Mouse (Mus musculus) myocyte (in vitro differentiated cells): ENCODE data around the gene Grik4. TPM values are rescaled to one million over a fixed set of nuclear protein-coding genes. Genes with fewer than 3 reads are reported as not detected.

ENCODE experiments used
- H3K27me3 ChIP-seq: one replicate; pipeline ENCODE4 v1.6.1; 2011; ENCODE audit not compliant: control insufficient read depth, insufficient read depth, insufficient read length
- H3K36me3 ChIP-seq: one replicate; pipeline ENCODE4 v1.6.1; 2011; ENCODE audit not compliant: control insufficient read depth, insufficient read depth
- H3K4me2 ChIP-seq: one replicate; pipeline ENCODE4 v1.6.1; 2011; ENCODE audit warnings: low read depth, control low read depth
- H3K4me3 ChIP-seq: one replicate; pipeline ENCODE4 v1.5.1; 2011; ENCODE audit warnings: mild to moderate bottlenecking, control low read depth, moderate library complexity
- H3K79me2 ChIP-seq: one replicate; pipeline ENCODE4 v1.6.1; 2011; ENCODE audit not compliant: control insufficient read depth, insufficient read depth
- H3ac ChIP-seq: one replicate; pipeline ENCODE4 v1.6.1; 2011; ENCODE audit not compliant: control insufficient read depth, insufficient read length
- CEBPB ChIP-seq: IDR thresholded peaks from 2 replicates; pipeline ENCODE4 v1.6.1; 2011; ENCODE audit warnings: mild to moderate bottlenecking, moderate library complexity; ENCODE audit not compliant: poor library complexity, insufficient read depth, severe bottlenecking
- E2F4 ChIP-seq: IDR thresholded peaks from one replicate; pipeline ENCODE4 v1.6.1; 2011; ENCODE audit warnings: mild to moderate bottlenecking, control low read depth, moderate library complexity; ENCODE audit not compliant: insufficient read depth
- MAX ChIP-seq: IDR thresholded peaks from one replicate; pipeline ENCODE4 v1.6.1; 2011; ENCODE audit warnings: low read depth, mild to moderate bottlenecking, control low read depth
- MYOD1 ChIP-seq, 3 experiments: IDR thresholded peaks; one replicate each; pipeline ENCODE4 v1.6.1; 2011; ENCODE audit warnings: control low read depth in 2 of 3, low read depth in 2 of 3, mild to moderate bottlenecking in 2 of 3, moderate library complexity in 1 of 3; ENCODE audit not compliant: insufficient read length in 2 of 3, control insufficient read depth in 1 of 3
- MYOG ChIP-seq, 3 experiments: IDR thresholded peaks; one replicate each; pipeline ENCODE4 v1.6.1; 2011; ENCODE audit warnings: control low read depth in 2 of 3, low read depth in 2 of 3, mild to moderate bottlenecking in 2 of 3; ENCODE audit not compliant: insufficient read length in 2 of 3, control insufficient read depth in 1 of 3, insufficient read depth in 1 of 3
- POLR2A ChIP-seq: IDR thresholded peaks from one replicate; pipeline ENCODE4 v1.6.1; 2011; ENCODE audit warnings: low read depth, mild to moderate bottlenecking, control low read depth, moderate library complexity; ENCODE audit not compliant: insufficient read length
- POLR2AphosphoS2 ChIP-seq: IDR thresholded peaks from one replicate; pipeline ENCODE4 v1.6.1; 2011; ENCODE audit warnings: low read depth, control low read depth; ENCODE audit not compliant: insufficient read length
- REST ChIP-seq: IDR thresholded peaks from one replicate; pipeline ENCODE4 v1.6.1; 2011; ENCODE audit warnings: mild to moderate bottlenecking, control low read depth, moderate library complexity; ENCODE audit not compliant: insufficient read depth, insufficient read length
- SRF ChIP-seq: IDR thresholded peaks from one replicate; pipeline ENCODE4 v1.6.1; 2011; ENCODE audit warnings: low read depth; ENCODE audit not compliant: control insufficient read depth, insufficient read length
- TCF12 ChIP-seq: IDR thresholded peaks from one replicate; pipeline ENCODE4 v1.6.1; 2011; ENCODE audit warnings: mild to moderate bottlenecking, control low read depth; ENCODE audit not compliant: poor library complexity, insufficient read depth, severe bottlenecking
- TCF3 ChIP-seq: IDR thresholded peaks from one replicate; pipeline ENCODE4 v1.6.1; 2011; ENCODE audit warnings: low read depth, control low read depth; ENCODE audit not compliant: insufficient read length
- USF1 ChIP-seq: IDR thresholded peaks from one replicate; pipeline ENCODE4 v1.6.1; 2011; ENCODE audit warnings: low read depth, mild to moderate bottlenecking, control low read depth, moderate library complexity
- polyA plus RNA-seq: library from polyadenylated mRNA; unstranded; fragments of >200 nt; fragmentation: generic; extraction: Trizol; gene quantifications from one replicate; pipeline ENCODE4 v1.2.1, GENCODE M21; 2012; ENCODE audit warnings: missing spikeins

The Grik4 gene
- polyA plus RNA-seq, 1 experiment: not detected

DNA sequence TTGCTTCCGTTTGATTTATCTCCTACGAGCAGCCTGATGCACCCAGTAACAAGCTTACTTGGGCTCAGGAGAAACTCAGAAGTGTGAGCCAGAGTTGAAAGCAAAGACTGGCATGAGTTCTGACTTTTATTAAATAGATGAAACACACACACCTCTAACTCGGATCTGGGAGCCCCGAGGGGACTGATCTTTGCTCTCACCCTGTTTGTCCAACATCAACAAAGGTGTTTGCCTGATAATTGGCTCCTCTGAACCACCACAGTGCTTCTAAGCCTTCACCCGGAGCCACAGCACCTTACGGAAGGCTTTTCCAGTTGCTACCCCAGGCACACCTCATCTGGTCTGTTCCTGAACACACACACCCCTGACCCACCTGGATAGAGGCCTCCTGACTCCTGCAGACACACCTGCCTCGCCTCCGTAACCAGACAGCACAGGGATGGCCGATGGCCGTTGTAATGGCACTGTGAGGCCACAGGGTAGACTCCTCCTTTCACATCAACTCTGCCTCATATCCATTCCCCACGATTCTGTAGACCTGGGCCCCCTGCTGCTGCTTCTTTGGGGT lies 302.7 kb downstream of the Grik4 start:
- no peak for TF ChIP-seq CEBPB
- no peak for TF ChIP-seq USF1
- no peak for TF ChIP-seq E2F4
- no peak for TF ChIP-seq POLR2AphosphoS2
- no peak for TF ChIP-seq MYOD1 (IDR thresholded peaks at IDR 0.05; ENCODE audit: control insufficient read depth in 1 of 3, insufficient read length in 2 of 3, low read depth in 2 of 3)
- no peak for TF ChIP-seq MAX
- TF ChIP-seq POLR2A: no peak
- TF ChIP-seq MYOG (IDR thresholded peaks at IDR 0.05; ENCODE audit: control insufficient read depth in 1 of 3, insufficient read depth in 1 of 3, insufficient read length in 2 of 3, low read depth in 2 of 3): no peak
- no peak for TF ChIP-seq TCF12
- no peak for TF ChIP-seq REST
- TF ChIP-seq SRF: no peak
- H3ac ChIP-seq: no peak overlapping the region
- H3K36me3 ChIP-seq: no peaks in the 10 kb centered on the region
- H3K27me3 ChIP-seq: peaks cover 40% of the 10 kb centered on the region
- H3K4me3 ChIP-seq: no peak overlapping the region
- H3K4me2 ChIP-seq: no peak overlapping the region
- no peaks in the 10 kb centered on the region for H3K79me2 ChIP-seq

- TF ChIP-seq SRF: no peak
- TF ChIP-seq TCF12: no peak
- TF ChIP-seq USF1: no peak
- TF ChIP-seq POLR2AphosphoS2: no peak
- TF ChIP-seq MYOD1 (IDR thresholded peaks at IDR 0.05; ENCODE audit: control insufficient read depth in 1 of 3, insufficient read length in 2 of 3, low read depth in 2 of 3): no peak
- TF ChIP-seq E2F4: no peak
- no peak for TF ChIP-seq POLR2A
- TF ChIP-seq CEBPB: no peak
- no peak for TF ChIP-seq MYOG (IDR thresholded peaks at IDR 0.05; ENCODE audit: control insufficient read depth in 1 of 3, insufficient read depth in 1 of 3, insufficient read length in 2 of 3, low read depth in 2 of 3)
- no peak for TF ChIP-seq TCF3
- TF ChIP-seq MAX: no peak
- TF ChIP-seq REST: no peak
Observed at GRCm38 (mm10) chr9:42636446-42636845, 307.8 kb downstream of the Grik4 start.

GRCm38 (mm10) chr9:42631479-42631878 lies 312.8 kb downstream of the Grik4 start:
- Histone ChIP-seq H3ac (no peak overlapping the region), H3K4me3 (no peak overlapping the region), H3K36me3 (no peaks in the 10 kb centered on the region), H3K27me3 (peaks cover 20% of the 10 kb centered on the region), H3K4me2 (no peak overlapping the region), H3K79me2 (no peaks in the 10 kb centered on the region)
- TF ChIP-seq MYOG (IDR thresholded peaks at IDR 0.05; ENCODE audit: control insufficient read depth in 1 of 3, insufficient read depth in 1 of 3, insufficient read length in 2 of 3, low read depth in 2 of 3) (no peak), USF1 (no peak), TCF3 (no peak), POLR2A (no peak), REST (no peak), TCF12 (no peak)

More at GRCm38 (mm10) chr9:42636446-42636845, 307.8 kb downstream of the Grik4 start:
- Histone ChIP-seq H3K79me2 (no peaks in the 10 kb centered on the region), H3K4me3 (no peak overlapping the region), H3K36me3 (no peaks in the 10 kb centered on the region), H3ac (no peak overlapping the region), H3K27me3 (peaks cover 38% of the 10 kb centered on the region), H3K4me2 (no peak overlapping the region)

DNA sequence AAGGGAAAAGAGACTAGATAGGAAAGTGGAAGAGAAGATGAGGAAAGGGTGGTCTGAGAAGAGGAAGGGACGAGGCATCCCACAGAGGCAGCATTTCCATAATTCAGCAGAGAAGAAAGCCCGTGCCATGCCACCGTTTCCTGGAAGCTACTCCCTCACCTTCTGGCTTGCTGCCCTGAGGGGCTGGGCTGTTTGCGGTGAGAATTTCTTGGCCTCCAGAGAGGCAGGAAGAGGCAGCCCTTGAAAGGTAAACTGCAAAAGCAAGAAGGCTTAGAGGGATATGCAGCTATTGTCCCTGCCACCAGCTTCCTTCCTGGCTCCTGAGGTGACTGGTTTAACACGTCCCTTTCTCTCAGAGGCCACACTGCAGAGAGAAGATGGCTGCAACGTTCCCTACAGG lies 316.7 kb downstream of the Grik4 start:
- H3K4me3 ChIP-seq: no peak overlapping the region
- TF ChIP-seq REST (no peak), TCF12 (no peak), MAX (no peak), E2F4 (no peak)
- H3K27me3 ChIP-seq: peaks cover 16% of the 10 kb centered on the region
- H3K36me3 ChIP-seq: no peaks in the 10 kb centered on the region
- H3ac ChIP-seq: no peak overlapping the region
- no peaks in the 10 kb centered on the region for H3K79me2 ChIP-seq
- no peak overlapping the region for H3K4me2 ChIP-seq

DNA sequence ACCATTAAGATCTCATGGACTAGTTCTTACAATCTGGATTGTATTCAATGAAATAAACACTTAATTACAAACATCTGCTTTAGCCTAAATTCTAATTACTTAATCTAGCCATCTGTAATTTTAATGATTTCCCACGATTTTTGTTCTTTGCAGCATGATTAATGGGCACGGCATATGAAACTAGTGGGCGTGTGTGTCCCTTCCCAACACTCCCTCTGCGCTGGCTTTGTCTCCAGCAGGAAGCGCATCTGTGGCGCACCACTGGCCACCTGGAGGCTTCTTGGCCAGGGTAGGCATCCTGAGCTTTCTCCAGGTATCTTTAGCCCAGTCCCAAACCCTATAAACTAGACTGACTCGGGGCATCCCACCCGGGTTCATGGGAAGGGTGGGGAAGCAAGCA lies 317.1 kb downstream of the Grik4 start:
- Histone ChIP-seq H3K79me2 (no peaks in the 10 kb centered on the region), H3K4me2 (no peak overlapping the region), H3K27me3 (peaks cover 16% of the 10 kb centered on the region), H3K4me3 (no peak overlapping the region), H3ac (no peak overlapping the region), H3K36me3 (no peaks in the 10 kb centered on the region)
- TF ChIP-seq MAX (no peak), USF1 (no peak), E2F4 (no peak), POLR2A (no peak), MYOD1 (IDR thresholded peaks at IDR 0.05; ENCODE audit: control insufficient read depth in 1 of 3, insufficient read length in 2 of 3, low read depth in 2 of 3) (no peak), SRF (no peak), REST (no peak), TCF3 (no peak), TCF12 (no peak), CEBPB (no peak), POLR2AphosphoS2 (no peak), MYOG (IDR thresholded peaks at IDR 0.05; ENCODE audit: control insufficient read depth in 1 of 3, insufficient read depth in 1 of 3, insufficient read length in 2 of 3, low read depth in 2 of 3) (no peak)
